Mouse (Mus musculus): ENCODE measurements at regions not wholly inside any gene's neighbourhood (a gene's known extent, or its start where the extent isn't known, plus 50 kb on each side); places are given as distances from the start of the nearest gene placed in this dataset.
A peak's percentile ranks its signal among the peaks of the same experiment; 100 is the strongest.
"Not testable (repeated sequence)": the region's sequence is repeated elsewhere in the genome, so short reads cannot be mapped to it uniquely, and the experiment has no call there.

GRCm38 (mm10) chr1:102062268-102062667 lies 2289.7 kb downstream of the Cntnap5b start:
- no peak for DNase-seq
- intact Hi-C loops (cut with DNase I), result no loop called here

GRCm38 (mm10) chr1:102105658-102106057 lies 2333.1 kb downstream of the Cntnap5b start:
- intact Hi-C loops (cut with DNase I), result no loop called here
- DNase-seq, result no peak

- DNase-seq, result no peak
These were observed 2366.5 kb downstream of the Cntnap5b start for GRCm38 (mm10) chr1:102139021-102139420.

GRCm38 (mm10) chr1:102146368-102146767 lies 2373.8 kb downstream of the Cntnap5b start:
- no peak for DNase-seq
- intact Hi-C loops (cut with DNase I), result no loop called here

More at GRCm38 (mm10) chr1:102139021-102139420, 2366.5 kb downstream of the Cntnap5b start:
- intact Hi-C loops (cut with DNase I), result no loop called here

GRCm38 (mm10) chr1:102166649-102167048 lies 2394.1 kb downstream of the Cntnap5b start:
- no peak for DNase-seq
- intact Hi-C loops (cut with DNase I), result no loop called here

GRCm38 (mm10) chr1:102170566-102171286 lies 2398.2 kb downstream of the Cntnap5b start:
- intact Hi-C loops (cut with DNase I), result no loop called here
- DNase-seq, result no peak

GRCm38 (mm10) chr1:102185925-102186324 lies 2413.4 kb downstream of the Cntnap5b start:
- intact Hi-C loops (cut with DNase I), result no loop called here

GRCm38 (mm10) chr1:102235473-102235872 lies 2462.9 kb downstream of the Cntnap5b start:
- intact Hi-C loops (cut with DNase I), result no loop called here
- DNase-seq, result no peak

More at GRCm38 (mm10) chr1:102185925-102186324, 2413.4 kb downstream of the Cntnap5b start:
- no peak for DNase-seq

GRCm38 (mm10) chr1:102263126-102263860 lies 2490.7 kb downstream of the Cntnap5b start:
- DNase-seq; intact Hi-C loops (cut with DNase I): not testable (repeated sequence)

- intact Hi-C loops (cut with DNase I); DNase-seq: not testable (repeated sequence)
These were observed 2491.9 kb downstream of the Cntnap5b start for GRCm38 (mm10) chr1:102264457-102264856.

GRCm38 (mm10) chr1:102274456-102274855 lies 2493.9 kb upstream of the Cdh20 start:
- intact Hi-C loops (cut with DNase I), result no loop called here
- DNase-seq, result no peak

- no peak for DNase-seq
- intact Hi-C loops (cut with DNase I), result no loop called here
These were observed 2480.0 kb upstream of the Cdh20 start for GRCm38 (mm10) chr1:102288288-102288687.

GRCm38 (mm10) chr1:102303526-102303925 lies 2464.8 kb upstream of the Cdh20 start:
- intact Hi-C loops (cut with DNase I), result no loop called here

GRCm38 (mm10) chr1:102353136-102353535 lies 2415.2 kb upstream of the Cdh20 start:
- intact Hi-C loops (cut with DNase I), result no loop called here
- DNase-seq, result no peak

More at GRCm38 (mm10) chr1:102303526-102303925, 2464.8 kb upstream of the Cdh20 start:
- no peak for DNase-seq

GRCm38 (mm10) chr1:102357911-102358310 lies 2410.4 kb upstream of the Cdh20 start:
- intact Hi-C loops (cut with DNase I); DNase-seq: not testable (repeated sequence)

- peak; percentile 0 for DNase-seq
- intact Hi-C loops (cut with DNase I), result no loop called here
These were observed 2389.7 kb upstream of the Cdh20 start for GRCm38 (mm10) chr1:102378613-102379012.

Measured in left cerebral cortex, postnatal 4 days (tissue).